Mouse (Mus musculus) urinary bladder, postnatal 14 days (tissue): ENCODE measurements around the gene Fam102a.
"Not testable (repeated sequence)": the region's sequence is repeated elsewhere in the genome, so short reads cannot be mapped to it uniquely, and the experiment has no call there.

ENCODE experiments used
- DNase-seq: peaks from one replicate; pipeline ENCODE4 v3.0.0; 2021; ENCODE audit warnings: low spot score

The Fam102a gene

DNA sequence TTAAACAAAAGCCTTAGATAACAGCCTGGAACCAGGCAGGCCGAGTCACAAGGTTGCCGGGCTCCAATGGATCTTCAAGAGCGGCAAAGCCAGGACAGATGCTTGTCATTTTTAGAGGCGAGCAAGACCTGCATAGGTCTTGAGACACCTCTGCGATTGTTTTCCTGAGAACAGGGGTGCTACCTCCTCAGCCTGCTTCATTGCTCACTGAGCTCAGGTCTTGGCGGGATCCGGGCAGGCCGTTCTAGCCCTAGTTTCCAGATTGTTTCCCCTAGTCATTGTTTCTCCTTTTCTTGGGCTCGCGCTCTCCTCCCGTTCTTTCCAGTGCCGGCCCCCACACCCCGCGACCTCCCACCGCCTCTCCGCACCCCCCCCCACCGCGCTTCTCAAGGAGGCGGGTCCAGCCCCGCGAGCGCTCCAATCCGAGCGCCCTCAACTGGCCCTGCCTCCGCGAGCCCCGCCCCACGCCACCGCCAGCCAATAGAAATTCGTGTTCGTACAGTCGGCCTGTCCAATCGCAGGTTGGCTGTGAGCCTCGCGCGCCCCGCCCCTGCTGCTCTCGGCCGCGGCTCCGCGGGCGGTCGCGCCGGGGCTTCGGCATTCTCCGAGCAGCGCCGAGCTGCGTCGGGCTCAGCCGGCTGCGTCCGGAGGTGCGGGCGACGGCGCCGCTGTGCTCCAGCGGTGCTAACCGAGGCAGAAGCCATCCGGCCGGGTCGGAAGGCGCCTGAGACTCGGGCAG, at the start of gene Fam102a:
Fam102a (plus strand) TSS at position 600 of the 739 bp plus-strand sequence.
- peak; percentile 99 for DNase-seq

- DNase-seq = no peak
These were observed 49.4 kb upstream of the Fam102a start for GRCm38 (mm10) chr2:32485751-32486150.

GRCm38 (mm10) chr2:32486155-32486554, 49.0 kb upstream of the Fam102a start:
- DNase-seq = no peak

DNA sequence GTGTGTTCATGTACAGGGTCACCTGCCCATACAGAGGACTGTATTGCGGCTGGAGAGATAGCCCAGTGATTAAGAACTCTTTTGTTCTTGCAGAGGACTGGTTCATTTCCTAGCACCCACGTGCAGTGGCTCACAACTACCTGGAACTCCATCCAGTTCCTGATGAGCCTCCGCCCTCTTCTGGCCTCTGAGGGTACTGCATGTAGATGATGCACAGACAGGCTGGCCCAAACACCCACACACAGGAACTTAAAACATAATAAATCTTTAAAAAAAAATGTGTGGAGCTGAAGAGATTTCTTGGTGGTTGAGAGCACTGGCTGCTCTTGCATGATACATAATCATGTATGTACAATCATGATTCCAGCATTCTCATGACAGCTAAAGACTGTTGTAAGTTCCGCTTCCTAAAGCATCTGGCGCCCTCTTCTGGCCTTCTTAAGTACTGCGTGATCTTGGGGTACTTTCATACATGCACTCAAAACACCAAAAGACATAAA, 48.0 kb upstream of the Fam102a start:
- DNase-seq = peak; percentile 96

DNA sequence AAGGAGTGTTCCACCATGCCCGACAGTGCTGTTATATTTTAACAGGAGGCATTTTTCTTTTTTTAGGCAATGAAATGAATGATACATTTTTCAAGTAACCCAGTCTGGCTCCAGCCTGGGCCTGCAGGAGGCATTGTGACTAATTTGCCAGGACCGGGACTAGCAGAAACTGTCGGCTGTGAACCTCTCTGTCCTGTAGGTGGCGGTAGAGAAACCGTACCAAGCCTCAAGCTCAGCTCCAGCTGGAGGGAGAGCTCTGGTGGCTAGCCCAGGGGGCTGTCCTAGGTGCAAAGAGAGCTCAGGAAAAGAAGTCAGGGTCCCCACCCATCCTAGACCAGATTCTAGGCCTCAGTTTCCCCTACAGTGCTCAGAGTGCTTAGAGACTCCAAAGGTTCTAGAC, 46.5 kb upstream of the Fam102a start:
- peak; percentile 83 for DNase-seq

DNA sequence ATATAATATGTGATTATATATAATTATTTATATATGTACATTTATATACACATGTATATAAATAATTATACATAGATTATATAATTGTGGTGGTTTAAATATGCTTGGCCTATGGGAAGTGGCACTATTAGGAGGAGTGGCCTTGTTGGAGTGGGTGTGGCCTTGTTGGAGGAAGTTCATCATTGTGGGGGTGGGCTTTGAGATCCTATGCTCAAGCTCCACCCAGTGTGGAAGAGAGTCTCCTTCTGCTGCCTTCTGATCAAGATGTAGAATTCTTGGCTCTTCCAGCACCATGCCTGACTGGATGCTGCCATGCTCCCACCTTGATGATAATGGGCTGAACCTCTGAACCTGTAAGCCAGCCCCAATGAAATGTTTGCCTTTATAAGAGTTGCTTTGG, 44.4 kb upstream of the Fam102a start:
- not testable (repeated sequence) for DNase-seq

DNA sequence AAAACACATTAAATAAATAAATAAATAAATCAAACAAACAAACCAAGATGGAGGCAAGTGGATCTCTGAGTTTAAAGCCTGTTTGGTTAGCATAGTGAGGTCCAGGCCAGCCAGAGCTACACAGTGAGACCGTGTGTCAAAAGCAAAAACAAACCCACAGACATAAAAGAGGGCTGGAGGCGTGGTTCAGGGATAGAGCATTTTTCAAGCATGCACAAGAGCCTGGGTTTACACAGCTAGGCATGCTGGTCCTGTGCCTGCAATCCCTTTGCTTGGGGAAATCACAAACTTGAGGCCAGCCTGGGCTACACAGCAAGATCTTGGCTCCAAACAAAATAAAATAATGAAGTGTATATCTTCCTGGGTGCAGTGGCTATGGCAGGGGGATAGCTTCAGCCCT, 42.5 kb upstream of the Fam102a start:
- DNase-seq = no peak

GRCm38 (mm10) chr2:32493301-32493701, 41.8 kb upstream of the Fam102a start:
- DNase-seq = no peak

GRCm38 (mm10) chr2:32494522-32494921, 40.6 kb upstream of the Fam102a start:
- DNase-seq = no peak

DNA sequence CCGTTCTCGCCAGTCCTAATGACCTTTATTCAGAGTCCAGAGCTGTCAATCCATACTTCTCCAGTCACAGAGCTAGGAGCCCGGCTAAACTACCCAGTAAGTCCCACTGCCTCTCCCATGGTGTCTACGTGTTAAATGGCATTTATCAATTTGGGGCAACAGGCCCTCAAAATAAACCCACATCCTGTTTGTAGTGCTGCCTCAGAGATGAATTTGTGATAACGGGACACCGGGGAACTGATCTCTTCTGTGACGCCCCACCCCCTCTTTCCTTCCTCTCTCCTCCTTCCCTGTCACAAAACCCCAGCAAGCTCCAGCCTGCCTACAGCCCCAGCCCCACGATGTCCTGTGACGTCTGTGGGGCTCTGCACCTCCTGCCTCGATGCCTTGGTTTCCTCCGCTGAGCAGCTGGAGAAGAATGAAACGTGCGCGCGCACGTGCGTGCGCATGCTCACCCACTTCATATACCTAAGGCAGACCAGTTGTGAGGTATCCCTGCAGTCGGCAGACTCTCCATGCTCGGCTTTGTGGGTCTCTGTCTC, 39.9 kb upstream of the Fam102a start:
- DNase-seq = peak; percentile 83

DNA sequence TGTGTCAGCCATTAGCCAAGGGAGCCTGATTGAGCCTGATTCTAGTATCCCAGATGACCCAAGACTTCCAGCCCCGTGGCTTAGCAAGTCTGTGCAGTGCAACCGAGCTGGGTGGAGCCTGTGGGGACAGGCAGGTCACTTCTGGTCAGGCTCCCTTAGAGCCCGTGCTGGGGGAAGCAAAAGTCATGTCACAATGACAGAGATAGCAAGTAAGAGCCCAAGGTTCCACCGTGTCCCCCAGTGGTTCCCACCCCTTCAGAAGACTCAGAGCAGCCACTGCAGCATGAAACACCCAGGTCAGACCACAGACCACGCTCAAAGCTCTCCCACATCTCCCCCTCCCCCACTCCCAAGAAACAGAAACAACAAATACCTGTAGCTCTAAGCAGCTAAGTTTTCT, 38.9 kb upstream of the Fam102a start:
- no peak for DNase-seq

DNA sequence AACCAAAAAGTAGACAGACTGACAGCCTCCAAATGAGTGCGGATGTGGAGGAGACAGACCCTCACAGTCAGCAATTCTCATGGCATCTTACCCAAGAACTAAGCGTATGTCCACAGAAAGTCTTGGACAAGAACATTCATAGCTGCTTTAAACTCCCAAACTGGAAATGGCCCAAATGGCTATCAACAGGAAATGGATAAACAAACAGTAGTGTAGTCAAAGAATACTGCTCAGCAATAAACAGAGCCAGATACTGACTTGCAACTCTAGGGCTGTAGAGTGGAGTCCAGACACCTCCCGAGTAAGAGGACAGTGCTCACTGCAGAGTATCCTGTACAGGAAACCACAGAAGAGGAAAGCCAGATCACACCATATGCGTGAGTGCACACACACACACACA, 35.8 kb upstream of the Fam102a start:
- DNase-seq = no peak

DNA sequence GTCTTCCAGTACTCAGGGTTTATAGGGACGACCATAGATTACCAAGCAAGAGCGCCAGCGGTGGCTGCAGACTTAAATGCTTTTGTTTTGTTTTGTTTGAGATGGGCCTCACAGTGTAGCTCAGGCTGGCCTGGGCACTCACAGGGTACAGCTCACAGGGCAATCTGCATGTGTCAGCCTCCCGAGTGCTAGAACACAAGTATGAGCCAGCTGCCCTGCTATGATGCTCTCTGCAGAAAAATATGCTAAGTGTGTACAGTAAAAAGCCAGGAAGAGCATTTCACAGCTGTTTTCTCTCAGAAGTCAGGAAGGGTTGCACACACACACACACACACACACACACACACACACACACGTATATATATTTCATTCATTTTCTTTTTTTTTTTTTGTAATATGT, 34.7 kb upstream of the Fam102a start:
- DNase-seq = no peak

DNA sequence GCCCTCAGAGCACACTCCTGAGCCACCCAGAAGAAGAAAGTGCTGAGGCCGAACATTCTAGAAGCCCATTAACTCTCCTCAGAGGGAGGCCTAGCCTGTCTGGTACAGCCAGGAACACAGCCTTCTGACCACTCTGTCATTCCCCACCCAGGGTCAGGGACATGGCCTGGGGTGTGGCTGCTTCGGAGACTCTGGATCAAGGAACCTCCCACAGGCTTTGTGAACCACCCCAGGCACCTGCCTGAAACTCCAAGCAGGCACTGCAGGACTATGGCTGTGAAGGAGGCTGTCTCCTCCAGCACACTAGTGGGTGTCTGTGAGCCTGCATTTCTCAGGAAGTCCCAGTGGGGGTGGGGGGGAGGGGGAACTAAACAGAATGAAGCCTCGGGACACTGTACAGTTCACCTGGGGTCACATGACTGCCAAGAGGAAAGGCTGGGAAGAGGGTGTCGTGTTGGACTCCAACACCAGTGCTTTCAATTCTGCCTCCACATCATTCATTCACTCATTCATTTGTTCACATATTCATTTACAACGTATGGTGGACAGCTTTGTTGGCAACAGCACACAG, 33.3 kb upstream of the Fam102a start:
- no peak for DNase-seq

DNA sequence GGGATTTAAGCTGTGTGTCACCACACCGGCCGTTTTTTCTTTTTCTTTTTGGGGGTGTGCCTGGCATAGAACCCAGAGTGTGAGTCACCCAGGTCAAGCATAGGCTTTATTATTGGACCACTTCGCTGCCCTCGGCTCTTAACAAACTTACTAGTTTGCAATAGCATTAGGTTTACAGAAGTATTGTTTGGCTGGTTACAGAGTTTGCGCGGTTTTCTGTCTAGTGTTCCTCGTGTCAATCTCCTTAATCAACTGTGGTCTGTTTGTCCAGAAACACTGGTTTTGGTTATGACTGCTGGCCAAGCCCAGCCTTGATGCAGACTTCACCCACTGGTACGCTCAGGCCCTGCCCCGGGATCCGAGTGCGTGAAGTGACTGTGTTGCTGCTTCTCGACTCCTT, 32.3 kb upstream of the Fam102a start:
- peak; percentile 55 for DNase-seq

GRCm38 (mm10) chr2:32503588-32503987, 31.5 kb upstream of the Fam102a start:
- DNase-seq = no peak

DNA sequence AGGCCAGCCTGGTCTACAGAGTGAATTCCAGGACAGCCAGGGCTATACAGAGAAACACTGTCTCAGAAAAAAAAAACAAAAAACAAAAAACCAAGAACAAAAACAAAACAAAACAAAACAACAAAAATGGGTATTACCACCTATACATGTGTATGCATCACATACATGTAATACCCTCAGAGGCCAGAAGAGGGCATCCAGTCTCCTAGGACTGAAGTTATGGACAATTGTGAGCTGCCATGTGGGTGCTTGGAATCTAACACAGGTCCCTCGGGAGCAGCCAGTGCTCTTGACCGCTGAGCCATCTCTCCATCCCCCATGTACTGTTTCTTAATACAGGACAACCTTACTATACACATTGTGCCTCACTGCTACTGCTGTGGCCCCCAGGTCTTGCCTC, 29.6 kb upstream of the Fam102a start:
- no peak for DNase-seq

DNA sequence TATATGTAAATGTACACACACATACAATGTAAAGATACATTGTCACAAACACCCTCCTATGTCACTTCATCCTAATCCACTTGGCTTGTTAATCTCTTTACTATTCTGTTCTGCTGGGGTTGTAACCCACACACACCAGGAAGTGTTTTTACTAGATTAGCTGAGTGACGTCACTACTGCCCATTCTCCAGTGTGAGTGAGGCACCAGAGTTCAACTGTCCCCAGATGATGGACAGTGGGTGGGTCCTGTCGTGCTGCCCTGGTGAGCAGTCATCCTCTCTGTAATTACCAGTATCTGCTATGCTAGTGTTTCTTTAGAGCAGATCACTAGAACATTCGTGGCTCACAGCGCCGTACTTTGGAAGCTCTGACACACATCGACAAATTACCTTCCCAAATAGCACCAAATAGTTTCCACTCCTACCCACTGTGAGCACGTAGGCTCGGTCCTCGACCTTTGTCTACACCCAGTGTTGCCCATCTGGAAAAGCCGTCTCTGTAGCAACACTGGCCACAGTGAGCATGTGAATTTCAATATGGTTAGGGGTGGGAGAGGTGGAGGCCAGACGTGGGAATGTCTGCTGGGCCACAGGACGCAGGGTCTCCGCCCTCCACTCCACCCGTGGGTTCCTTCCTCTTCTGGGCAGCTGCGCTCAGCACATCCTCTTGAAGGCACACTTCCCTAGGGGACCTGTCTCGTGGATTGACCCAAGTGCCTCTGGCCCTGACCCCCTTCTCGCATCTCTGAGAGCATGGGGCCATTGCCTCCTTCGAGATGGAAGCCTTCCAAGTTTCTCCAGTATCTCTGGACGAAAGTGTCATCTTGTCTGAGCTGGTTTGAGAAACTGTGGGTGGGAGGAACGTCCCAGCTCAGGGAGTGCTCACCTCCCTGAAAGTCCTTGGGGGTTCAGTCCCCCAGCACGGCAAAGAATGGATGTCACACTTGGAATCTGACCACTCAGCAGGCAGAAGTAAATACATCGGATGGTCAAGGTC, 28.2 kb upstream of the Fam102a start:
- no peak for DNase-seq

DNA sequence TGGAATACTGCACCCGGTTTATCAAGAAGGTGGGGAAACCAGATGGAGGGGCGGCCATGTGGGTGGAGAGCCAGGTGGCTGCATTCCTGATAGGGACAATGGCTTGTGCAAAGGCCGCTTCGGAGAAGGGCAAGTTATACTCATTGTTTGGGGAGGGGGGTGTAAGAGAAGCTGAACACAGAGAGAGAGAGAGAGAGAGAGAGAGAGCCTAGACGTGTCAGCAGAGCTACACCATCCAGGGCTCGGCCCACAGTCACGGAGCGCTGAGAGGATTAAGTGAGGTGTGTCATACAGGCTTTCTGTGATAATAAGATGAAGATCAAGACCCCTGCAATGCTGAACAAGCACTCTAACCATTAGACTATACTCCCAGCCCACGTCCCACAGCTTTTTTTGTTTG, 27.2 kb upstream of the Fam102a start:
- no peak for DNase-seq

- no peak for DNase-seq
These were observed 25.8 kb upstream of the Fam102a start for GRCm38 (mm10) chr2:32509287-32509686.

DNA sequence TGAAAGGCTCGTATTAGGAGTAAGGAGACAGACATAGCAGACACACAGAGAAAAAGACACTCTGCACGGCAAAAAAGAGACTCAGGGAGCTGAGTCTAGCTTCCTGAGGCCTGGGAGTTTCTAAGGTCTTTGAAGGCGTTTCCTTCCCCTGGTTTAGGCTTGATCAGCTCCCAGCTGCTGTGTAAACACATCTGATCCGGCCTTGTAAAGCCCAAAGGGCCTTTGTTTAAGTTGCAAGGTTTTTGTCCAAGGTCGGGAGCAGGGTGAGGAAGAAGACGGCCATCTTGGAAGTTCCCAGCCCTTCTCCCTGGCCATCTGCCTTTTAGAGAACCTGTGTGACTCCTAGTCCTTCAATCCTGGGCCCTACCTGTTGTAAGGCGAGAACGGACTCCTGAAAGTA, 25.2 kb upstream of the Fam102a start:
- DNase-seq = no peak

- no peak for DNase-seq
These were observed 22.5 kb upstream of the Fam102a start for GRCm38 (mm10) chr2:32512592-32512991.
